Mouse (Mus musculus) spleen, embryonic (tissue): Measurements from ENCODE around the gene Osbpl10.

Experiments
- CTCF ChIA-PET: fragments of 350-600 bp; sonication (Branson Sonifier 250); formaldehyde crosslinking; loops from one replicate; lab custom pipeline; 2022; lab: Charles Lee

The Osbpl10 gene

DNA sequence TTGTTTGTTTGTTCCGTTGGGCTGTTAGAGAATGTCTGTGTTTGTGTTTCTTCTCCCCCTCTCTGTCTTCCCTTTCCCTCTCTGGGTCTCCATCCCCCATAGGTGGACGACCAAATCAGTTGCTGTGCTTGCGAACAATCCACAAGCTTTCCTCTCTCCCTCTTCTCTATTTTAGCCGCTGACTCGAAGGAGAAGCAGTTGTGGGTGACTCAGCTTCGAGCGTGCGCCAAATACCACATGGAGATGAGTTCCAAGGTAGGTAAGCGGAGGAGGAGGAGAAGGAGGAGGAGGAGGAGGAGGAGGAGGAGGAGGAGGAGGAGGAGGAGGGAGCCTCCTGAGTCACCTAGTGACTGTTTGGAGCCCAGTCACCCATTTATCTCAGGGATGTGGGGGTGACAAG is 88.7 kb downstream of the Osbpl10 start:
- CTCF ChIA-PET = interaction anchor here (0.6 kb wide), 1 partner anchor 1360 kb away, joined by 3 read pairs; no protein-coding TSS in a partner anchor

GRCm38 (mm10) chr9:115075191-115075590 is 96.8 kb downstream of the Osbpl10 start:
- CTCF ChIA-PET = no interaction called here

DNA sequence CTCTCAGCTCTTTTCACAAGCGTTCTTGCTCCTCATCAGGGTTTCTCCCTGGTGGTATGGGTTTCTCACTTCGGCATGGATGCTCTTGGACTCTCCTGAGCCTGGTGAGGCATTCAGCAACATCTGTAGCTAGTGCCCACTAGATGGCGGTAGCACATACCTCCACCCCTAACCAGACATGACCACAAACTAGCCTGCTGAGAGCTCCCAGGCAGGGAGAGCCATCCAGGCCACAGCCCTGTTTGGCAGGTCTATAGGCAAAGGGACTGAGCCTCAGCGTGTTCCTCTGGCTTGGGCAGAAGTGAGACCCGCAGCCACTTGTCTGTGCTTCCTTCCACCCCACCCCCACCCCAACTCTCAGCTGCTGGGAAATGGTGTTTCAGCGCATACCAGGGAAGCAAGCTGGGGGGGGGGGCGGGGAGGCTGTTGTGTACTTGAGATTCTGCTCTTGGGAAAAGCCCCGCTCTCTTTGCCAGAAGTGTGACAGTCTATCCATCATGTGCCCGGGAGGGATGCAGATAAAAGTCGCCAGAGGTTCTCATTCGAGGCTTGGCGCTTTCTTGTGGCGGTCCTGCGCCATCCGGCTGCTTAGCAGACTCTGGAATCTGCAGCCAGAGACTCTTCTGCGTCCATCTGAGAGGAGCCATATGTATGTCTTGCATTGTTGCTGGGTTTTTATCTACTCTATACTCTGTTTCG is 110.1 kb downstream of the Osbpl10 start:
- CTCF ChIA-PET = interaction anchor here (0.6 to 0.7 kb wide), 4 partner anchors 699 to 1074 kb away, joined by 3 to 5 read pairs (median 4); no protein-coding TSS in a partner anchor

GRCm38 (mm10) chr9:115089644-115090043 is 111.3 kb downstream of the Osbpl10 start:
- CTCF ChIA-PET = interaction anchor here (0.6 kb wide), 1 partner anchor 252 kb away, joined by 3 read pairs; no protein-coding TSS in a partner anchor

- CTCF ChIA-PET = no interaction called here
Measured at GRCm38 (mm10) chr9:115096481-115096880, 118.1 kb downstream of the Osbpl10 start.

- CTCF ChIA-PET = no interaction called here
Measured at GRCm38 (mm10) chr9:115097340-115097739, 119.0 kb downstream of the Osbpl10 start.

DNA sequence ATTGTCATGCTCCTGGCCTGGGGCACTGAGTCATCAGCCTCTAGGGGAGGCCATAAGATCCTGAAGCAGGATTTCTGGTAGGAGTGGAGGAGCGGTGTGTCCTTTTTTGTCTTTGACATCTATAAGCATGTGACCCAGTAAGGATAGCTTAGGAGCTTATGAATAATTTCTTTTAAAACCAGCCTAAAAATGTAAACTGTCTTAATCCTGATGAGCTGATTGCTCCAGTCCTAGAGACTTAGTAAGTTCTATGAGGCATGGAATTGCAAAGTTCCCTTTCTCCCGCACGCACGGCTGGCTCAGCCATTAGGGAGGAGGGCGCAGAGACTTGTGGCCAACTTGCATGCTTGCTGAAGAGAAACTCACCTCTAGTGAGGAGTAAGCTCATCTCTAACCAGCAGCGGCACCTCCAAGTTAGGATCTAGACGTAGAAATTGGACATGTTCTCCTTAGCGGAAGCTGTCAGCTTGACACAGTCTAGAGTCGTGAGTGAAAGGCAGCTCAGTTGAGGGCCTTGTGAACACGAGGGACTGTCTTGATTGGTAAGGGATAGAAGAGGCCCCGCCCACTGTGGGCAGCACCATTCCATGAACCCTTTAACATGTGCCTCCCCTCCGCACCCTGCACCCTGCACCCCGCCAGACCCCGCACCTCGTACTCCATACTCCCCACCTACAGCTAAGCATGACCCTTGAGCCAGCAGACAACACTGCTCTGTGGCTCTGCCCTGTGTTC is 122.0 kb downstream of the Osbpl10 start:
- CTCF ChIA-PET = no interaction called here

- CTCF ChIA-PET = interaction anchor here (0.5 to 0.6 kb wide), 2 partner anchors 480 to 735 kb away, joined by 3 read pairs; no protein-coding TSS in a partner anchor
Measured at GRCm38 (mm10) chr9:115107430-115107829, 129.1 kb downstream of the Osbpl10 start.

- CTCF ChIA-PET = no interaction called here
Measured at GRCm38 (mm10) chr9:115110655-115111054, 132.3 kb downstream of the Osbpl10 start.

DNA sequence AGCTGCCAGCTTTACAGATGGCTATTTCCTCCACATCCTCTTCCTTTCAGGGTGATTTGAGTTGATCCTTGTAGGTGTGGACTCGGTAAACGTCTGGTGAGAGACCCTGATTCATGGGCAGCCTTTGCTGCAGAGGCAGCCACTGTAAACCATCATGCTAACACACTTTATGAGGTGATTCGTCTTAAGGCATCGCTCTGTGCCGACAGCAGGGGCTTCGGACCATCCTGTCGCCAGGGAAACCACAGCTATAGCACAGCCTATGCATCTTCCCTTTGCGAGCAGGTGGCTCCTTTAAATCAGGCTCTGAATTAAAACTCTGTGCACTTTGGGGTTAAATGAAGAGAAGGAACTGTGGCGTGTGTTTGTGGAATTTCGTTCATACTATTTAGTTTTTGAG is 138.9 kb downstream of the Osbpl10 start:
- CTCF ChIA-PET = no interaction called here

DNA sequence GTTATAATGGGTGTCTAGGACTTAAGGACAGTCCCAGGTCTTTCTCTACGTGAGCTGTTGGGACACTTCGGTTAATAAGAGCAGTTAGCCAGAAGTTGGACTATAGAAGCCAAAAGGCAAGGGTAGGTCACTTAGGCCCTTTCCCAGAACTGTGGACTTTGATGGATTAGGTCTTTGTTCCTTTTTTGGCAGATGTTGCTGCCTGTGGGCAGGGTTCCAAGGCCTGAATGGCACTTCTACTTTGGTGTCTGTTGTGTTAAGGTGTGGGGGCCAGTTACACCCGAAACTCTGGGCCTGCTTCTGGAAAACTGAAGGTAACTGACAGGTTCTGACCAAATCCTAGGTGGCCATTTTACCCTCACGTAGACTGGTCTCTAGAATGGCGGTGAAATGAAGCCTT is 141.9 kb downstream of the Osbpl10 start:
- CTCF ChIA-PET = no interaction called here

GRCm38 (mm10) chr9:115120678-115121224 is 142.4 kb downstream of the Osbpl10 start:
- CTCF ChIA-PET = no interaction called here

- CTCF ChIA-PET = no interaction called here
Measured at GRCm38 (mm10) chr9:115127342-115127741, 149.0 kb downstream of the Osbpl10 start.

GRCm38 (mm10) chr9:115133926-115134325 is 155.6 kb downstream of the Osbpl10 start:
- CTCF ChIA-PET = interaction anchor here (0.6 kb wide), 1 partner anchor 492 kb away, joined by 4 read pairs; no protein-coding TSS in a partner anchor

DNA sequence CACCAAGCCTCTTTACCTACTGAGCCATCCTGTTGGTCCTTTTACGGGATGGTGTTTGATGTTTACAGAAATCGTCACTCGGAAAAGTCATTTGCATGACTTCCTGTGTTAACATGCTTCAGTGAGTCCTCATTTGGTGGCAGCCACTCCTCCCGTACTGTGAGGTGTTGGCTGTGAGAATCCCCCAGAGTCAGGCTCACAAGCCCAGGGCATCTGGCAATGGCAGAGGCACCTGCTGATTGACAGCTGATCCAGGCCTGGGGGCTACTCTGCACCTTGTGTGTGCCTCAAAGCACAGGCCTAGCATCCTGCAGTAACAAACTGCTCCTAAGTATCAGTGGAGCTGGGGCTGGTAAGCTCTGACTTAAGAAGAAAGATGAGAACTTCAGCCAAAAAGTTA is 156.4 kb downstream of the Osbpl10 start:
- CTCF ChIA-PET = no interaction called here

DNA sequence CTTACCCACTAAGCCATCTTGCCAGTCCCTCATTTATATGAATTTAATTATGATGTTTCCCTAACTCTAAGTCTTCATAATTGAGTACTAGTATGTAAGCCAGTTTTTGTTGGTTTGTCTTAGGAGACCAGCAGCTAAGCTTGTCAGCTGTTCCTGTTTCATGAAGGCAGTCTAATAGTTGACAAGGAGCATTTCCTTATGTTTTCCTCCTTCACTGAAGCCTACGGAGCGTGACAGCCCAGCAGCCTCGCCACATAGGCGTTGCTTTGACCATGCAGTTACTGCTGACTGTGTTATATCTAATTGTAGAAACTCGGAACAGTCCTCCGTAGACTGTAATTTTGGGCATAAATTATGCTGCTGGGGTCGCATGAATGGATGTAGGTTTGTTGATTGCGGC is 157.0 kb downstream of the Osbpl10 start:
- CTCF ChIA-PET = no interaction called here

DNA sequence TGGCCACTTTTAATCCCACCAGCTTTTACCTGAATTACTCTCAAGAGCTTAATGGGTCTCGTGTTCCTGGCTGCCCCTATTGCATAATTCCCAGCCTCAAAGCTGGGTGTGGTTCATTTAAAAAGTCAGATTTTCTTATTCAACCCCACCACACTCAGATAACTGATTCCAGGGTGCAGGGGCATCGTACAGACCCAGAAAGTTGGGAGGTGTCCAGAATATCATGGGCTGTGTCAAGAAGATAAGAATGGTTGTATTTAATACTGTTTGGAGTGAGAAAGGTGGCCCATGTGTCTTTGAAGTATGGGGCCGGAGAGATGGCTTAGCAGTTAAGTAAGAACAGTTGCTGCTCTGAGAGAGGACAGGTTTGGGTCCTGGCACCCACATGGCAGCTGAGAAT is 159.5 kb downstream of the Osbpl10 start:
- CTCF ChIA-PET = interaction anchor here (0.6 kb wide), 1 partner anchor 170 kb away, joined by 3 read pairs; no protein-coding TSS in a partner anchor

DNA sequence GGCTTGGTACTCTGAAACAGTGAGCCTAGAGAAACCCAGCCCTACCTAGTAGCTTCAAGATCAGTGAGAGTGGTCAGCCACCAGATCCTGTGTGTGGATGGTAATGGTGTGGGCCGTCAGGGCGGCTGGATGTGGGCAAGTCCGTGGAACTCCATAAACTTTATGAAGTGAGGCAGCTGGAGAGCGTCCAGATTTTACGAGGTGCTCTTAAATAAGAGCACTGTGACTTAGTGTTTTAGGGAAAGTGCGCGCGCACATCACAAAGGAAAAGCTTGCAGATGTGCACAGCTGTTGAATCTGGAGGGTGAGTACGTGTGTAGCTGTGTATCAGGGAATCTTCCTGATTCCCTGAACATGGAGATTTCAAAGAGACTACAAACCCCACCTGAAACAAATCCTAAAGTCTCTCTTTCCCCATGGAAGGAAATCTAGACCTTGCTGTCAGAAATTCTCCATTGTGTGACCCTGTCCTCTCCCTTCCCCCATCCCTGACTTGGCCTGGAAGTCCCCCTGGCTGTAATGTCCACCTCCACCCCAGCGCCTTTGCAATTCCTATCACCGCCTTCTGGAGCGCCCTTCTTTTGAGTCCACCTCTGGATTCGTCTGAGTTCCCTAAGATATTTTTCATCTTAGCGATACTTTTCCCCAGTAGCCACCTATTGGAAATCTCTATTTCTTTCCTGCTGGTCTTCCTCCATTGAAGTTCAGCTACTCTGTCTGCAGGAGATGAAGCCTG is 161.4 kb downstream of the Osbpl10 start:
- CTCF ChIA-PET = no interaction called here

DNA sequence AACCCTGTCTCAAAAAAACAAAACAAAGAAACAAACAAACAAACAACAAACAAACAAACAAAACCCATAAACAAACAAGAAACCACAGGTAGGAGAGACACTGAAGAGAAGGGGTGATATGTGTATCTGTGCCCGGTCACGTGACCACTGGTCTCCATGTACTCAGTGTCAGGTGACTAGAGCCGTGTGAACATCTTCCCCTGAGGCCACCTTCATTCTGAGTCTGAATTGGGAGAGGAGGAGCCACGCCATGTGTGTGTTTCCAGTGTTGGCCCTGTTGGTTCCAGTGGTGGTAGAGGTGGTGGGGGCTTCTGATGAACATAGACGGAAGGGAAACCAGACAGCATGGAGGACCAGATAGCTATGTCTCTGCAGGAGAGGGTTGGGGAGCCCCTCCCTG is 168.8 kb downstream of the Osbpl10 start:
- CTCF ChIA-PET = no interaction called here

DNA sequence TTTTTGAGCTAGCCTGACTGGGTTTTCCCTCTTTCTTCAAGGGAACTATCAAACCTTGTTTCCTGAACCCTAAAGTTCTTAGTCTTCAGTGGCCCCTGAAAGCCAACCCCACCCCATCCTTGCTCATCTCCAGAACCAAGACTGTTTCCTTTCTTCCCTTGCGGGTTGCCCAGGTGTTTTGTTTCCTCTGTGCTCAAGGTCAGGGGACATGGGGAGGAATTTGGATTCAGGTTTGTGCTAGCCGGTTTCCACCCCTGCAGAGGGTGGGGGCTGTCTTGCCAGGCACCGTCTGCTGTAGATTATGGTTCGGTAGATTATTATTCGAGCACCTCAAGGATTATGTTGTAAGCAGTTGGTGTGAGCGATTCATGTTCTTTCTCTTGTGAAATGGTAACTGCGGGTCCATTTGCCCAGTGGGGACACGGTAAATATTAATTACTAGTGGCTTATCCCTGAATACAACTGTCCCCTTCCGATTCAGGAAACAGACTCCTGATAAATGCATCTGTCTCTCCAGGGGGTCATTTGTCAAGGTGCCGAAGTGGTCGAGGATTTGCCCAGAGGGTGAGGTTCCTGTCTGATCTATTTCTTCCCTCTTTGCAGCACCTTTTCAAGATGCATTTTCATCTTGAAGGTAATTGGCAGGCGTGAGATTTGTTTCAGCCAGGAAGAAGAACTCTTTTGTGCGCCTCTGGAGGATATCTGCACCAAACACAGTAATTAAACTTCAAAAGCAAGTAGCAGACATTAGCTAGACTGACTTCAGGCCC is 169.4 kb downstream of the Osbpl10 start:
- CTCF ChIA-PET = no interaction called here
